Mouse (Mus musculus): ENCODE results near the gene Olfr1490. TPM values are rescaled to one million over a fixed set of nuclear protein-coding genes. Genes with fewer than 3 reads are reported as not detected.
"Not testable (repeated sequence)": the region's sequence is repeated elsewhere in the genome, so short reads cannot be mapped to it uniquely, and the experiment has no call there.

Olfr1490 gene
- not detected in 2 replicates for polyA plus RNA-seq (2012; rRNA removed)

- no peak within 1 kb of the TSS for H3K4me3 ChIP-seq (ENCODE audit: low read depth, low read length)
- 47% methylated on average over 1 of the region's 1 CpGs for WGBS
- H3K27me3 ChIP-seq (ENCODE audit: control insufficient read depth, insufficient read depth, low read length): no peaks in the 10 kb centered on the region
- no peaks in the 10 kb centered on the region for H3K36me3 ChIP-seq (ENCODE audit: control insufficient read depth, insufficient read depth, low read length)
- H3K27ac ChIP-seq (ENCODE audit: insufficient read depth, low read depth, low read length): no peak within 1 kb of the TSS
- H3K4me1 ChIP-seq (ENCODE audit: control insufficient read depth, insufficient read depth, insufficient read length, low read length): no peaks in the 10 kb centered on the region
- no peak for TF ChIP-seq POLR2A (IDR thresholded peaks at IDR 0.05; ENCODE audit: low read depth, low read length)
- TF ChIP-seq CTCF (IDR thresholded peaks at IDR 0.05; ENCODE audit: extremely low read depth, insufficient read length, insufficient replicate concordance, low read depth, low read length): no peak
Observed at GRCm38 (mm10) chr19:13650791-13651190, at the start of gene Olfr1490. Olfr1490 (plus strand) TSS chr19:13651091.

GRCm38 (mm10) chr19:13617075-13617474 lies 33.8 kb upstream of the Olfr1490 start, which contains the start of gene Olfr1487:
Olfr1487 (plus strand) TSS chr19:13617375.
- 80% methylated on average over 2 of the region's 2 CpGs for WGBS
- not testable (repeated sequence) for H3K36me3 ChIP-seq (ENCODE audit: control insufficient read depth, insufficient read depth, low read length)

GRCm38 (mm10) chr19:13631321-13631720 lies 19.6 kb upstream of the Olfr1490 start, which contains the start of gene Olfr1489:
Olfr1489 (plus strand) TSS chr19:13631621.
- H3K27ac ChIP-seq (ENCODE audit: insufficient read depth, low read depth, low read length): no peak within 1 kb of the TSS
- no peaks in the 10 kb centered on the region for H3K4me1 ChIP-seq (ENCODE audit: control insufficient read depth, insufficient read depth, insufficient read length, low read length)
- no peaks in the 10 kb centered on the region for H3K27me3 ChIP-seq (ENCODE audit: control insufficient read depth, insufficient read depth, low read length)
- H3K36me3 ChIP-seq (ENCODE audit: control insufficient read depth, insufficient read depth, low read length): no peaks in the 10 kb centered on the region
- H3K4me3 ChIP-seq (ENCODE audit: low read depth, low read length): no peak within 1 kb of the TSS
- whole genome bisulfite sequencing: 89% methylated on average over 1 of the region's 1 CpGs
- TF ChIP-seq POLR2A (IDR thresholded peaks at IDR 0.05; ENCODE audit: low read depth, low read length) (no peak), CTCF (IDR thresholded peaks at IDR 0.05; ENCODE audit: extremely low read depth, insufficient read length, insufficient replicate concordance, low read depth, low read length) (no peak)

More at GRCm38 (mm10) chr19:13617075-13617474, 33.8 kb upstream of the Olfr1490 start, which contains the start of gene Olfr1487:
- H3K4me3 ChIP-seq (ENCODE audit: low read depth, low read length); H3K27ac ChIP-seq (ENCODE audit: insufficient read depth, low read depth, low read length); H3K27me3 ChIP-seq (ENCODE audit: control insufficient read depth, insufficient read depth, low read length); H3K4me1 ChIP-seq (ENCODE audit: control insufficient read depth, insufficient read depth, insufficient read length, low read length): not testable (repeated sequence)

- Histone ChIP-seq H3K4me3 (ENCODE audit: low read depth, low read length) (no peak within 1 kb of the TSS), H3K36me3 (ENCODE audit: control insufficient read depth, insufficient read depth, low read length) (no peaks in the 10 kb centered on the region), H3K27me3 (ENCODE audit: control insufficient read depth, insufficient read depth, low read length) (no peaks in the 10 kb centered on the region), H3K27ac (ENCODE audit: insufficient read depth, low read depth, low read length) (no peak within 1 kb of the TSS), H3K4me1 (ENCODE audit: control insufficient read depth, insufficient read depth, insufficient read length, low read length) (no peaks in the 10 kb centered on the region)
- WGBS: 72% methylated on average over 3 of the region's 3 CpGs
- TF ChIP-seq CTCF (IDR thresholded peaks at IDR 0.05; ENCODE audit: extremely low read depth, insufficient read length, insufficient replicate concordance, low read depth, low read length) (no peak), POLR2A (IDR thresholded peaks at IDR 0.05; ENCODE audit: low read depth, low read length) (no peak)
Observed at GRCm38 (mm10) chr19:13696968-13697367, 46.1 kb downstream of the Olfr1490 start, which contains the start of gene Olfr1491. Olfr1491 (plus strand) TSS chr19:13697268.

Other genes starting within 250 kb of the Olfr1490 start
- not detected in 2 replicates for gene Olfr1469, start 243.2 kb upstream of the Olfr1490 start, polyA plus RNA-seq (2012; rRNA removed)
- not detected in 2 replicates for gene Olfr1471, start 207.7 kb upstream of the Olfr1490 start, polyA plus RNA-seq (2012; rRNA removed)
- gene Olfr1472, start 195.0 kb upstream of the Olfr1490 start, polyA plus RNA-seq (2012; rRNA removed): not detected in 2 replicates
- not detected in 2 replicates for gene Olfr1474, start 181.5 kb upstream of the Olfr1490 start, polyA plus RNA-seq (2012; rRNA removed)
- gene Olfr1475, start 170.9 kb upstream of the Olfr1490 start, polyA plus RNA-seq (2012; rRNA removed): not detected in 2 replicates
- not detected in 2 replicates for gene Olfr1477, start 150.5 kb upstream of the Olfr1490 start, polyA plus RNA-seq (2012; rRNA removed)
- gene Olfr1480, start 123.2 kb upstream of the Olfr1490 start, polyA plus RNA-seq (2012; rRNA removed): not detected in 2 replicates
- not detected in 2 replicates for gene Olfr1484, start 67.6 kb upstream of the Olfr1490 start, polyA plus RNA-seq (2012; rRNA removed)
- not detected in 2 replicates for gene Olfr1487, start 33.7 kb upstream of the Olfr1490 start, polyA plus RNA-seq (2012; rRNA removed)
- gene Olfr1489, start 19.5 kb upstream of the Olfr1490 start, polyA plus RNA-seq (2012; rRNA removed): not detected in 2 replicates
- gene Olfr1491, start 46.2 kb downstream of the Olfr1490 start, polyA plus RNA-seq (2012; rRNA removed): not detected in 2 replicates
- gene Olfr1493-ps1, start 72.2 kb downstream of the Olfr1490 start, polyA plus RNA-seq (2012; rRNA removed): not detected in 2 replicates
- not detected in 2 replicates for gene Olfr1494, start 88.6 kb downstream of the Olfr1490 start, polyA plus RNA-seq (2012; rRNA removed)
- gene Olfr1495, start 113.5 kb downstream of the Olfr1490 start, polyA plus RNA-seq (2012; rRNA removed): not detected in 2 replicates
- gene Olfr1496, start 126.8 kb downstream of the Olfr1490 start, polyA plus RNA-seq (2012; rRNA removed): not detected in 2 replicates
- not detected in 2 replicates for gene Olfr1497, start 147.1 kb downstream of the Olfr1490 start, polyA plus RNA-seq (2012; rRNA removed)
- not detected in 2 replicates for gene Olfr1499, start 168.4 kb downstream of the Olfr1490 start, polyA plus RNA-seq (2012; rRNA removed)
- not detected in 2 replicates for gene Olfr1500, start 179.4 kb downstream of the Olfr1490 start, polyA plus RNA-seq (2012; rRNA removed)
- gene Olfr1501, start 199.6 kb downstream of the Olfr1490 start, polyA plus RNA-seq (2012; rRNA removed): not detected in 2 replicates
- not detected in 2 replicates for gene Olfr1502, start 210.7 kb downstream of the Olfr1490 start, polyA plus RNA-seq (2012; rRNA removed)
- gene Olfr1504, start 246.8 kb downstream of the Olfr1490 start, polyA plus RNA-seq (2012; rRNA removed): not detected in 2 replicates

Measured in small intestine, adult 2 months (tissue).